Mouse (Mus musculus) cerebellum, postnatal 10 days (tissue): ENCODE results near the gene Apln.

Experiments
- DNase-seq, 2 experiments: peaks; one replicate each; pipeline ENCODE4 v3.0.0; 2021; ENCODE audit warnings: mixed read lengths in 2 of 2

Apln gene

GRCm38 (mm10) chrX:48016906-48017601, 17.6 kb downstream of the Apln start:
- peak; percentile 44 to 45 for DNase-seq

- DNase-seq: peak; percentile 66 to 75
Measured at GRCm38 (mm10) chrX:48011656-48012055, 23.0 kb downstream of the Apln start.

GRCm38 (mm10) chrX:48006062-48006461, 28.6 kb downstream of the Apln start:
- no peak for DNase-seq

DNA sequence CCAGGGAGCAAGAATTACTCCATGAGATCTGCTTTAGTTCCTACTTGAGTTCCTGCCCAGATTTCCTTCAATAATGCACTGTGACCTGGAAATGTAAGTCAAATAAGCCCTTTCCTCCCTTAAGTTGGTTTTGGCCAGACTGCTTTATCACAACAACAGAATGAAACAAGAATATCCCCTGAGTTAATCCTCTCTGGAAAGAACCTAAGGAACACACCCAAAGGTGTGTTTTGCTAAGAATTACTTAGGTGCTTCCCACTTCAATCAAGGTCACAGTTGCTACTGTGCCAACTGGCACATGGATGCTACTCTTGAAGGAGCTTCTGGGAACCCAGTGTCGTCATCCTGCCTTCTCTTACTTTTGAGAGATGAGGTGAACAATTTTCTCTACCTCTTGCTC, 29.9 kb downstream of the Apln start:
- no peak for DNase-seq

- DNase-seq: no peak
Measured at GRCm38 (mm10) chrX:48001151-48001550, 33.5 kb downstream of the Apln start.

DNA sequence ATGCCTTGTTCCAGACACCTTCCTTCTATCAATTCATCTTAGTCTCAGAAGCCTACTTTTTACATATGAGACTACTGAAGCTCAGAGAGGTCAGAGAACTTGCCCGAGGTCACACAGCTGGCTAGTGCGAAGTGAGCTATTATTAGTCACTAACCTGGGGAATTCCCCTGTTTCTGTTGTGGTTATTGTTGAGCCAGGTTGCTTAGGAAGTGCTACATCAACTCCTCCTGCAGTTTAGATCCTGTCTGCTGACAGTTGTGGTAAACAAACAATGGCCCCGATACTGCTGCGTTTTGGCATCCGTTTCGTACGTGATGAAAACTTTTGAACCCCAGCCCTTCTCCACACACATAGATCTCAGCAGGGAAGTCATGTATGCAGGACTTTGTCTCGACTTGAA, 36.2 kb downstream of the Apln start:
- DNase-seq: no peak

GRCm38 (mm10) chrX:47992606-47993005, 42.0 kb downstream of the Apln start:
- peak; percentile 87 to 90 for DNase-seq

GRCm38 (mm10) chrX:47988024-47988423, 46.6 kb downstream of the Apln start:
- no peak for DNase-seq

DNA sequence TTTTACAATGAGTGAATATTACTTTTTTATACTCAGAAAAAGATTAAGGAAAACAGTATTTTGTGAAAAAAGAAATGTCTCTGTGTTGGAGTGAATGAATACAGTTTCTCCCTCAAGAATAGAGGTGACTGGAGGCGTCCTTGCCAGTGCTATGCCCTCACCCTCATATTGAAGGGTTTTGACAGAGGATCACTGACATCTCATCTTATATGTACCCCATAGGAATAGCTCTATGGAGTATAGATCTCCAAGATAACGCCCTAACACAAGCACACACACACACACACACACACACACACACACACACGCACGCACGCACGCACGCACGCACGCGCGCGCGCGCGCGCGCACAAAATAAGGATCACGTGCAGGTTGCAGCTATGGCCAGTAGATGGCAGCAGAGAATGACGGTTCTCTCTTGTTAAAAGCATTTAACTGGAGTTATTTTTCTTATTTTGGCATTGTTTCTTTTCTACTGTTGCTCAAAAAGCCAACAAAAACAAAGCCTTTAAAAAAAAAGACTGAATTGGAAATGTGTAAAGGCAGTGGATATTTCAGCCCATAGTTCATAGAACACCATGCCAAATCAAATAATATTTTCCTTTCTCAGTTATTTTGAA, 49.5 kb downstream of the Apln start:
- peak; percentile 67 to 83 for DNase-seq

GRCm38 (mm10) chrX:47977078-47977477, 57.6 kb downstream of the Apln start:
- no peak for DNase-seq

DNA sequence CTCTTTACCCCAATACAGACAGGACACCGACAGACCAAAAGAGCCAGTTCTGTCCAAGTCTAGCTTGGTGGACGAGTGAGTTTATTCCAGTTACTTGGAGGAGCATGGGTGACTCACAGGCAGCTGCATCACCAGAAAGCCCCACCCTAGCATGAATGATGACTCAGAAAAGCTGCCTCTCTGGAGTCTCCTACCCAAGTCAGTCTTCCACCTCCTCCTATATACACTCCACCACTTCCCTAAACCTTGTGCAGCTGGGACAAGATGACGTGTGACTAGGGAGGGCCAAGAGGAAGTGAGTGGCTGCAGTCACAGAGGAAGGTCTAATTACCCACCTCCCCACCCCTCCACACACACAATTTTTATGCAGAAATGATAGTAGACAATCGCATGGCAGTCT, 58.1 kb downstream of the Apln start:
- DNase-seq: no peak
